8 mouse cellular contexts compared by ENCODE assay signal in genomic region chr9:63779950-63780887, GRCm38 (mm10). TPM values are rescaled to one million over a fixed set of nuclear protein-coding genes. Genes with fewer than 3 reads are reported as not detected.
DNase-seq lines count a peak whose midpoint lies in the region; TF ChIP-seq lines count a peak whose summit lies in the region.

No protein-coding gene starts in this region.

- DNase-seq in adrenal gland, adult (ENCODE audit: inconsistent age in 2 of 2, low spot score in 1 of 2), result peak; percentile 46 to 70
- no peak for DNase-seq in adrenal gland, adult 18-20 months (ENCODE audit: low spot score in 2 of 2)
- peak; percentile 73 for DNase-seq in brain, embryonic 14.5 days (ENCODE audit: low read depth)
- peak; percentile 68 to 71 for DNase-seq in heart, adult 9 months (ENCODE audit: low spot score in 2 of 2)
- DNase-seq in layer of hippocampus, adult 9-11 months, result peak; percentile 95
- peak; percentile 32 for DNase-seq in lung, adult 2 months
- DNase-seq in cerebellum, adult 11-12 months, result no peak

- no peaks in the 10 kb centered on the region for H3K27me3 ChIP-seq in small intestine, adult 2 months (ENCODE audit: control insufficient read depth, insufficient read depth, low read length)

- peak overlapping the region; percentile 11 for H3K27ac ChIP-seq in small intestine, adult 2 months (ENCODE audit: insufficient read depth, low read depth, low read length)

- no peak for TF ChIP-seq CTCF in brain, embryonic 14.5 days (IDR thresholded peaks at IDR 0.05; ENCODE audit: borderline replicate concordance, extremely low read depth, insufficient read depth, insufficient read length)
- TF ChIP-seq CTCF in lung, adult 2 months (IDR thresholded peaks at IDR 0.05; ENCODE audit: insufficient read depth, low read length), result no peak
- no peak for TF ChIP-seq CTCF in small intestine, adult 2 months (IDR thresholded peaks at IDR 0.05; ENCODE audit: extremely low read depth, insufficient read length, insufficient replicate concordance, low read depth, low read length)

- H3K36me3 ChIP-seq in small intestine, adult 2 months (ENCODE audit: control insufficient read depth, insufficient read depth, low read length), result no peaks in the 10 kb centered on the region

- WGBS in lung, adult 2 months, result 32% methylated on average over 17 of the region's 17 CpGs
- 53% methylated on average over 17 of the region's 17 CpGs for WGBS in small intestine, adult 2 months

- no peak for TF ChIP-seq POLR2A in brain, embryonic 14.5 days (IDR thresholded peaks at IDR 0.05; ENCODE audit: borderline replicate concordance, extremely low read depth, insufficient read depth, insufficient read length, poor library complexity, severe bottlenecking)
- TF ChIP-seq POLR2A in lung, adult 2 months (IDR thresholded peaks at IDR 0.05; ENCODE audit: borderline replicate concordance, extremely low read depth, low read depth, low read length), result no peak
- TF ChIP-seq POLR2A in small intestine, adult 2 months (IDR thresholded peaks at IDR 0.05; ENCODE audit: low read depth, low read length), result no peak

- no peak overlapping the region for H3K4me3 ChIP-seq in lung, adult 2 months (replicated peaks; ENCODE audit: extremely low read depth, low read depth, low read length)
- no peak overlapping the region for H3K4me3 ChIP-seq in small intestine, adult 2 months (ENCODE audit: low read depth, low read length)

- peaks cover 4% of the 10 kb centered on the region; the same call in 1 of the 2 replicates for H3K4me1 ChIP-seq in lung, adult 2 months (ENCODE audit: control insufficient read depth, insufficient read depth, low read length)
- peaks cover 34% of the 10 kb centered on the region for H3K4me1 ChIP-seq in small intestine, adult 2 months (ENCODE audit: control insufficient read depth, insufficient read depth, insufficient read length, low read length)

RNA-seq across cellular contexts. Expression of gene Smad3, which starts 22.4 kb away (rescaled TPM):
- total RNA-seq in adrenal gland, adult 18-20 months (2021), result 10 to 100 TPM; 24.6 to 25.2 TPM
- 15.0 and 25.5 TPM in 2 replicates for polyA plus RNA-seq in brain, embryonic 14.5 days (2012; rRNA removed)
- 34.6 and 41.0 TPM in 2 replicates for polyA plus RNA-seq in lung, adult 2 months (2012; rRNA removed)
- polyA plus RNA-seq in small intestine, adult 2 months (2012; rRNA removed), result 13.9 and 21.6 TPM in 2 replicates

Comparison
In these comparisons a context has a peak if more than half of its experiments do, and no peak if none do; other contexts are left out.
1. DNase-seq: peak in adrenal gland, adult (2 of 2), brain, embryonic 14.5 days (single experiment), heart, adult 9 months (2 of 2), layer of hippocampus, adult 9-11 months (single experiment) and lung, adult 2 months (single experiment); none in adrenal gland, adult 18-20 months (0 of 2) and cerebellum, adult 11-12 months (single experiment).